Mouse (Mus musculus) T-helper 17 cell (primary cell): ENCODE data around the gene Mastl.

Source experiments
- in situ Hi-C, 2 experiments: fragments of 300-600 bp; cut with MboI, MseI; formaldehyde crosslinking; loops; 1 replicate in 1 of 2; 2 replicates in 1 of 2; pipeline ENCODE4 v1.15.1; 2025; ENCODE audit warnings: high pct_unique_total_duplicates in 2 of 2

Mastl gene

GRCm38 (mm10) chr2:23067552-23068369 is 88.1 kb downstream of the Mastl start, which contains the start of gene Acbd5:
Gene Acbd5 (plus strand): TSS chr2:23068167.
- in situ Hi-C loops = no loop called here
